Mouse (Mus musculus) adipocyte (in vitro differentiated cells): ENCODE results near the gene Scd4.
"Not testable (repeated sequence)": the region's sequence is repeated elsewhere in the genome, so short reads cannot be mapped to it uniquely, and the experiment has no call there.

Experiments
- DNase-seq: peaks from one replicate; pipeline ENCODE4 v3.0.0-alpha.2; 2016; ENCODE audit warnings: low spot score

Scd4 gene

DNA sequence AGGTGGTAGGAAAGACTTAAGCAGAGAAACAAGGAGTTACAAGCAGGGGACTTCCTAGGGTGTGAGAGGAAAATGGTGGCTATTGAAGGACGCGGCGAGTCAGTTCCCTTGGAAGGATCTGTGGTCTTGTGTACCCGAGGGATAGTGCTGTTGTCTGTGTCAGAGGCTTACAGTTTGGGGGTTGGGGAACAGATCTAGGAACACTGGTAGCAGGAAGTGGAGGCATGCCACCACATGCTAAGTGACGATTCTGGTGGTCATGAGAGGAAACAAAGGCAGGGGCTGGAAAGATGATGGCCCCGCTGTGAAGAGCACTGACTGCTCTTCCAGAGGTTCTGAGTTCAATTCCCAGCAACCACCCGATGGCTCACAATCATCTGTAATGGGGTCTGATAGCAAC lies 32.4 kb upstream of the Scd4 start:
- DNase-seq, result no peak

DNA sequence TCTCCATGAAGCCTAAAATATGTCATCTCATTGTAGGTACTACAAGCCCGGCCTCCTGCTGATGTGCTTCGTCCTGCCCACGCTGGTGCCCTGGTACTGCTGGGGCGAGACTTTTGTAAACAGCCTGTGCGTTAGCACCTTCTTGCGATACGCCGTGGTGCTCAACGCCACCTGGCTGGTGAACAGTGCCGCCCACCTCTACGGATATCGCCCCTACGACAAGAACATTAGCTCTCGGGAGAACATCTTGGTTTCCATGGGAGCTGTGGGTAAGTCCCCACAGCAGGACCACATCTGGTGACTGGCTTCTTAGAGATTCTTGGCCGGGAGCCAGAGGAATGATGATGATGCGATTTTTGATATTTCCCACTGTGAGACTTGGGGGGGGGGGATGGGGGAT lies 31.7 kb upstream of the Scd4 start:
- no peak for DNase-seq

GRCm38 (mm10) chr19:44301671-44302305 lies 31.1 kb upstream of the Scd4 start:
- no peak for DNase-seq

DNA sequence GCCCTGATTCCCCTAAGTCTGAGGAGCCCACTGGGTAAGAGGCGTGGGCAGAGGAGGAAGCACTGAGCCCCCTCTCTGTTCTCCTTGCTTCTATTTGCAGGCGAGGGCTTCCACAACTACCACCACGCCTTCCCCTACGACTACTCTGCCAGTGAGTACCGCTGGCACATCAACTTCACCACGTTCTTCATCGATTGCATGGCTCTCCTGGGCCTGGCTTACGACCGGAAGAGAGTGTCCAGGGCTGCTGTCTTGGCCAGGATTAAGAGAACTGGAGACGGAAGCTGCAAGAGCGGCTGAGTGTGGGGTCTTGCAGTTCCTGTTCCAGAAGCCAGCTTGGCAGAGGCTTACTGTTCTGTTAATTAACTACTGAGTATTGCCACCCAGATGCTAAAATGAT lies 30.0 kb upstream of the Scd4 start:
- DNase-seq, result no peak

DNA sequence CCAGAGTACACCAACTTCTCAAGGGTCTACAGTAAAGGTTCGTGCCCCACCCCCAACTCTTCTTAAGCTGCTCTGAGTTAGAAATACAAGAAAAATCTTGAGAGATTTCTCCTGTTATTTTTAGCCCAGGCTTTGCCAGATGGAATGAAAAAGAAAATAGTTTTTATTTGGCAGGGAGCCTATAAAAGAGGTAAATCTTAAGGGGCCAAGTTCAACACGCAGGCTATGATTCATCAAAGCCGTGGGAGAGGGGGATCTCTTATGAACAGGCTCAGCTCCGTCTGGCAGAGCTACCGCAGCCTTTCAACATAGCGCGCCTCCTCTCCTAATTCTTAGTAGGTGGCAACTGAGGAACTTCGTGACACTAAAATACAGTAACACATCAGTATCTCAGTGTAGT lies 29.4 kb upstream of the Scd4 start:
- DNase-seq, result no peak

DNA sequence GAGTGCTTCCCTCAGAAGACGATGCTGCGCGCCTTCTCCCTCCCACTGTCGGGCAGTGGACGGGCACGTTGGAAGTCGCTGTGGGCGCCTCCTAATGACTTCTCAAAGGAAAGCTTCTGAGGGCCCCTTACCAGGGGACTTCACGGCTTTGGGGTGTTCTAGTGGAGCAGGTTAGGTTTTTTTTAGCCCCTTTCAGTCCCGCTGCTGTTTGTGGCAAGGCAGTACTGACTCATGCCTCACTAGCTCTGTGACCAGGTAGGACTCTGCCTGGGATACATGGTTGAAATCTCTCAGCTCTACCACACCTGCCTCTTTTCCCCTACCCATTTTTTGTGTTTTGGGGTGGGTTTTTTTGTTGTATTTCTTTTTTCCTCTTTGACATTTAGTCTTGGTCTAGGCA lies 28.5 kb upstream of the Scd4 start:
- no peak for DNase-seq

DNA sequence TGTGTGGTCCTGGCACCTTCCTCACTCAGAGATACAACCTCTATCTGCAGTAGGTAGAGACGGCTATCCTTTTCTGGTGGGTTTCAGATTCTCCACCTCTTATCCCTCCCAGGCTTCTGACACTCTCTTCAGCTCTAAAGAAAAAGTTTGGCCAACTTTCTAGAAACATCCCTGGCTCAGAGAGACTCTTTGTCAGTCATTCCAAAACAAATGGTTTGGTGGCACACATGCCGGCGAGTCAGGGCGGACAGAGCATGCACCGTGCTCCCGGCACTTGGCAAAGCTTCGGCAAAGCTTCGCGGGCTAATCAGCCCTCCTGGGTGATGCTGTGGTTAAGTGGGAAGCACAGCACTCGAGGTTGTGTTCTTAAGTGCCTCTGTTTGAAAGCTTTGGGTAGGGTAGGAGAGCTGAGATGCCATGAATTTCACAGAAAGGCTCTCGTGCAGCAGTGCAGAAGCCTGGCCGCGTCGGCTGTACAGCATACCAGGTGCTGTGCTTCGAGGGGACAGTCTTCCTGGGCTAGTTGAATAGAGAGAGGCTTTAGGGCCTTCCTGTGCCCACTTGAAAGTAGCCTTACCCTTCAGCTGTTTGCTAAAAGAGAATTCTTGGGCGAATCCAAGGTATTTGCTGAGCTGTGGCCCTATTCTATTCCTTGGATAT lies 27.9 kb upstream of the Scd4 start:
- no peak for DNase-seq

GRCm38 (mm10) chr19:44305701-44306100 lies 27.2 kb upstream of the Scd4 start:
- no peak for DNase-seq

- peak; percentile 67 for DNase-seq
These were observed 26.7 kb upstream of the Scd4 start for GRCm38 (mm10) chr19:44306171-44306570.

GRCm38 (mm10) chr19:44307101-44307914 lies 25.6 kb upstream of the Scd4 start:
- DNase-seq, result no peak

GRCm38 (mm10) chr19:44307915-44308470 lies 24.9 kb upstream of the Scd4 start:
- DNase-seq, result no peak

DNA sequence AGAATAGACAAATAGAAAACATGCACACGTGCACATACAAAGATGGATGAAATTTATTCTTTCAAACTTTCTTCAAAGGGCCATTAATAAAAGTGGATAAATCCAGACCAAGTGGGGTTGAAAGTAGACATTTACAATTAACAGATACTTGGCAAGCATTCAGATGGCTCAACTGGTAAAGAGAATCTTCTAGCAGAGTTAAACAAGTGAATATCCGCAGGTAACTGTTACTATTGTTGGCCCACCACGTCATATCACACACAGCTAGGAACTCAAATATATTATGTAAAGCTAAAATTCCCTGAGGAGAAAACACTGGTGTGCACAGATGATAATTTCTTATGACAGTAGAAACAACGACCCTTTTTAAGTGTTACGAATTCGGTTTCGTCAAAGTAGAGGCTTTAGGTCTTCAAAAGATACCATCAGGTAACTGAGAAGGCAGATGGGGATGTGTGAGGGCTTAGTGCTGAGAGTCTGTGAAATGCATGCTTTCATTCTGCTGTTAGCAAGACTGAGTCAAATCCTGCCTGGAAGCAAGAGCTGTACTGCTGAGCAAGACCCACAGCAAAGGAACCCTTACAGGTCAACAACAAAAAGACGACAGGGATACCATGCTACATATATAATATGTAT lies 24.2 kb upstream of the Scd4 start:
- DNase-seq, result no peak

GRCm38 (mm10) chr19:44309351-44310154 lies 23.3 kb upstream of the Scd4 start:
- DNase-seq, result no peak

- DNase-seq, result not testable (repeated sequence)
These were observed 22.7 kb upstream of the Scd4 start for GRCm38 (mm10) chr19:44310155-44310575.

- no peak for DNase-seq
These were observed 22.1 kb upstream of the Scd4 start for GRCm38 (mm10) chr19:44310814-44311213.

DNA sequence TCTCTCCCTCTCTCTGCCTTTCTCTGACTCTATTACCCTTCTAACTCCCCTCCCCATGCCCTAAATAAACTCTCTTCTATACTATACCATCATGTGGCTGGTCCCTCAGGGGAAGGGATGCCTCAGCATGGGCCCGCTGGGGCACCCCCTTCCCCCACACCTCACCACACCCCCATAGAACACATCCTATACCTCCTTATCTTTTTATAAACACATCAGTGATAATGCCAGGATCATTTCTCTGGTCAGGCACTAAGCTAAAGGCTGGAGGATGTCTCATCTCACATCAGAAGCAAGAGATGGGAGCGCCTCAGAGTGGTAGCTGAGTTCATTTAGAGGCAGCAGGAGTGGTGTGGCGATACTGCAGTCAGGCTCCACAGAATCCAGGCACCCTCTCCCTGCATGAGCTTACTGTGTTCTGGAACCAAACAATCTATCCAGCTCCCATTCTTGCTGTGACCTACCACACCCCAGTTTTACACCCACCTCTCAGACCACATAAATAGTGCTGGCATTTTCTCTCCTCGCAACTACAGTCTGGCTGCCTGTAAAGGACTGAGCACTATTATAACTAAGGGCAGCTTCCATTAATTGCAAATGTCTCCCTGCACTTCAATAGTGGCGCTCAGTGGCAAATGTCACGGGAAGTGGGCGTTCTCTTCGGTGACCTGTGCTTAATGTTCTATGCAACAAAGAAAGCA lies 21.4 kb upstream of the Scd4 start:
- no peak for DNase-seq

DNA sequence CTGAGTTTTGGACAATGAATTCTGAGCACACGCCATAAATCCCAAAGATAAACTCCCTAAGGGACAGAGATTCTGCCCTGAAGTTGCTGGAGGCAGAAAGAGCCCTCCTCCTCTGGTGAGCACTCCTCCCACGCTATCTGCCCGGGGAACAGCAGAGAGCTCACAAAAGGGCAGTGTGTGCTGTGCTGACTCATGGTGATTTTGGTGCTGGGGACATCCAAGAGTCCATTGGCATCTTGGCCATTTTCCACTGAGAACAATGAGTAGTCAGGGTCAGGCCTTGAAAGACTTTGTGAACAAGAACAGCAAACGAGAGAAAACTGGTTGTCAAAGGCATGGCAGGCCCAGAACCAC lies 20.9 kb upstream of the Scd4 start:
- peak; percentile 93 for DNase-seq

GRCm38 (mm10) chr19:44313066-44313465 lies 19.8 kb upstream of the Scd4 start:
- DNase-seq, result peak; percentile 22

GRCm38 (mm10) chr19:44314327-44314759 lies 18.5 kb upstream of the Scd4 start:
- peak; percentile 99 for DNase-seq

- peak; percentile 88 for DNase-seq
These were observed 17.9 kb upstream of the Scd4 start for GRCm38 (mm10) chr19:44314871-44315414.
